Comparison of ENCODE assay signal across 10 mouse cellular contexts in genomic region chr11:52370538-52370937, GRCm38 (mm10). TPM values are rescaled to one million over a fixed set of nuclear protein-coding genes. Genes with fewer than 3 reads are reported as not detected.
DNase-seq lines count a peak whose midpoint lies in the region; ATAC-seq lines count a peak whose summit lies in the region.
"Had no signal": no experiment of that assay in that cellular context is flagged by ENCODE, and none has a peak within 500 bp of the region (broad histone marks: within the 10 kb centered on the region; RNA-seq: fewer than 3 reads in every experiment).

No protein-coding gene starts in this region.

- H3K4me2 ChIP-seq in forebrain, embryonic 13.5 days, result no peak overlapping the region
- peak overlapping the region; percentile 25 for H3K4me2 ChIP-seq in heart, embryonic 14.5 days (ENCODE audit: low read length)
- H3K4me2 ChIP-seq: neural tube, embryonic 12.5 days had no signal

- intact Hi-C loops in left cerebral cortex, postnatal 4 days (cut with DNase I), result no loop called here

- peak overlapping the region; percentile 36 for H3K27ac ChIP-seq in forebrain, embryonic 13.5 days
- no peak overlapping the region for H3K27ac ChIP-seq in forebrain, embryonic 10.5 days
- H3K27ac ChIP-seq in heart, embryonic 14.5 days (replicated peaks in 1 of 2; ENCODE audit: control insufficient read depth in 1 of 2, insufficient read depth in 1 of 2, low read depth in 2 of 2, low read length in 2 of 2), result peak overlapping the region; percentile 76 to 86
- H3K27ac ChIP-seq: neural tube, embryonic 12.5 days had no signal

- H3K9me3 ChIP-seq in forebrain, embryonic 13.5 days (replicated peaks), result no peaks in the 10 kb centered on the region
- H3K9me3 ChIP-seq in forebrain, embryonic 10.5 days, result no peaks in the 10 kb centered on the region
- no peaks in the 10 kb centered on the region for H3K9me3 ChIP-seq in heart, embryonic 14.5 days (ENCODE audit: control insufficient read depth, low read length)
- H3K9me3 ChIP-seq: G1E; neural tube, embryonic 12.5 days had no signal

- ATAC-seq in forebrain, embryonic 13.5 days, result 0 out of 2 replicates have a peak, but pooled peaks have one; percentile 30
- peak; percentile 65 for ATAC-seq in heart, embryonic 14.5 days (ENCODE audit: insufficient number of reproducible peaks, insufficient read depth, low FRiP score, low read depth)
- no peak for ATAC-seq in CD4-positive, CD25-positive, alpha-beta regulatory T cell, adult 4 months

- no peak overlapping the region for H3K9ac ChIP-seq in forebrain, embryonic 13.5 days
- H3K9ac ChIP-seq in heart, embryonic 14.5 days (ENCODE audit: low read length), result 0 out of 2 replicates have a peak overlapping the region, but pooled peaks have one; percentile 34
- H3K9ac ChIP-seq: neural tube, embryonic 12.5 days had no signal

- H3K27me3 ChIP-seq in forebrain, embryonic 13.5 days, result no peaks in the 10 kb centered on the region
- no peaks in the 10 kb centered on the region for H3K27me3 ChIP-seq in forebrain, embryonic 10.5 days (ENCODE audit: poor library complexity, severe bottlenecking)
- no peaks in the 10 kb centered on the region for H3K27me3 ChIP-seq in heart, embryonic 14.5 days (ENCODE audit: control insufficient read depth, insufficient read depth, low read length)
- H3K27me3 ChIP-seq: neural tube, embryonic 12.5 days had no signal

- H3K4me1 ChIP-seq in forebrain, embryonic 13.5 days, result peaks cover 18% of the 10 kb centered on the region
- H3K4me1 ChIP-seq in forebrain, embryonic 10.5 days, result 0 out of 2 replicates have a peak, but pooled peaks cover 4% of the 10 kb centered on the region
- peaks cover 28 to 58% of the 10 kb centered on the region in 2 experiments for H3K4me1 ChIP-seq in heart, embryonic 14.5 days (ENCODE audit: control insufficient read depth in 2 of 2, insufficient read depth in 2 of 2, low read length in 2 of 2)

- H3K4me3 ChIP-seq in forebrain, embryonic 13.5 days, result no peak overlapping the region
- no peak overlapping the region for H3K4me3 ChIP-seq in forebrain, embryonic 10.5 days
- H3K4me3 ChIP-seq in heart, embryonic 14.5 days (ENCODE audit: control insufficient read depth in 1 of 2, insufficient read depth in 1 of 2, low read depth in 1 of 2, low read length in 2 of 2), result no peak overlapping the region
- H3K4me3 ChIP-seq: neural tube, embryonic 12.5 days had no signal

- DNase-seq in forebrain, embryonic 10.5 days (ENCODE audit: extremely low spot score, low spot score), result no peak
- peak; percentile 78 for DNase-seq in retina, postnatal 1 day
- DNase-seq in retina, embryonic 14.5 days (ENCODE audit: low spot score), result no peak
- peak; percentile 54 for DNase-seq in left cerebral cortex, postnatal 4 days
- no peak for DNase-seq in urinary bladder, postnatal 36 days (ENCODE audit: low spot score in 2 of 2)

- 40% methylated on average over 2 of the region's 2 CpGs for WGBS in forebrain, embryonic 13.5 days
- 80% methylated on average over 2 of the region's 2 CpGs for WGBS in forebrain, embryonic 10.5 days
- WGBS in heart, embryonic 14.5 days, result 6% methylated on average over 2 of the region's 2 CpGs

- peaks cover 14% of the 10 kb centered on the region for H3K36me3 ChIP-seq in forebrain, embryonic 13.5 days (ENCODE audit: poor library complexity, severe bottlenecking)
- H3K36me3 ChIP-seq in forebrain, embryonic 10.5 days (replicated peaks), result peaks cover 25% of the 10 kb centered on the region
- H3K36me3 ChIP-seq in heart, embryonic 14.5 days (ENCODE audit: control insufficient read depth, insufficient read depth, low read length), result peaks cover 27% of the 10 kb centered on the region

RNA-seq across cellular contexts. Expression of gene Vdac1, which starts 9.9 kb away (rescaled TPM):
- 233 and 254 TPM in 2 replicates for polyA plus RNA-seq in forebrain, embryonic 13.5 days (2015; fragmentation: Nextera tagmentation; extraction: Ambion mirVana)
- polyA plus RNA-seq in forebrain, embryonic 10.5 days (2016; fragmentation: Nextera tagmentation; extraction: Ambion mirVana), result 214 and 224 TPM in 2 replicates
- 409 and 422 TPM in 2 replicates for polyA plus RNA-seq in heart, embryonic 14.5 days (2014; fragmentation: Nextera tagmentation; extraction: Ambion mirVana)
- 100 to 1,000 TPM; 438 to 456 TPM for total RNA-seq in left cerebral cortex, postnatal 4 days (2021)
- polyA plus RNA-seq in CD4-positive, CD25-positive, alpha-beta regulatory T cell, adult 4 months (2017; shearing (Covaris generic)), result 100 to 1,000 TPM in 1 of 2 experiments, 10 to 100 TPM in 1; 67.5 to 104 TPM

RNA-seq across cellular contexts. Expression of gene 9530068E07Rik, which starts 25.7 kb away (rescaled TPM):
- 112 and 121 TPM in 2 replicates for polyA plus RNA-seq in forebrain, embryonic 13.5 days (2015; fragmentation: Nextera tagmentation; extraction: Ambion mirVana)
- polyA plus RNA-seq in forebrain, embryonic 10.5 days (2016; fragmentation: Nextera tagmentation; extraction: Ambion mirVana), result 161 and 165 TPM in 2 replicates
- 227 and 235 TPM in 2 replicates for polyA plus RNA-seq in heart, embryonic 14.5 days (2014; fragmentation: Nextera tagmentation; extraction: Ambion mirVana)
- total RNA-seq in left cerebral cortex, postnatal 4 days (2021), result 10 to 100 TPM; 69.0 to 69.2 TPM
- 10 to 100 TPM; 43.7 to 50.8 TPM for polyA plus RNA-seq in CD4-positive, CD25-positive, alpha-beta regulatory T cell, adult 4 months (2017; shearing (Covaris generic))

Comparison
In these comparisons a context has a peak if more than half of its experiments do, and no peak if none do; other contexts are left out.
1. DNase-seq: peak in retina, postnatal 1 day (single experiment) and left cerebral cortex, postnatal 4 days (single experiment); none in forebrain, embryonic 10.5 days (single experiment), retina, embryonic 14.5 days (single experiment) and urinary bladder, postnatal 36 days (0 of 2).